Mouse (Mus musculus) urinary bladder, postnatal 10 days (tissue): ENCODE measurements around the gene Tssk6.

Experiments used
- DNase-seq: peaks from one replicate; pipeline ENCODE4 v3.0.0; 2022; ENCODE audit warnings: low spot score

Gene Tssk6

DNA sequence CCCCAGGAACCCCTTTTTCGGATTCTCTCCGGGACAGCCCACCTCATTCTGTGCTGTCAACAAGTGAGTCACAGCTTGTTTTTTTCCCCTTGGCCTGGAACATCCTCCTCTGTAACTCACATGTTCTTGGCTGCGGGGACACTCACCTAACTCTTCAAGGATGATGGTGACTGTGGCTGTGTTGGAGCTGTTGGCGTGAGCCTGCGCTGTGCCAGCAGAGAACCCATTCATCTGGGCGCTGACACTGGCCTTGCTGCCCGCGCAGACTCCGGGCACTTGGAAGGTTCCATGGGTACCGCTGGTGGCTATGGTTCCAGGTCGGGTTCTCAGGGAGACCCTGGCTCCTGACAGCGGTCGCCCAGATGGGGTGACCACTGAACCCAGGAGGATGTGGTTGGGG, 17.8 kb upstream of the Tssk6 start:
- DNase-seq = no peak

DNA sequence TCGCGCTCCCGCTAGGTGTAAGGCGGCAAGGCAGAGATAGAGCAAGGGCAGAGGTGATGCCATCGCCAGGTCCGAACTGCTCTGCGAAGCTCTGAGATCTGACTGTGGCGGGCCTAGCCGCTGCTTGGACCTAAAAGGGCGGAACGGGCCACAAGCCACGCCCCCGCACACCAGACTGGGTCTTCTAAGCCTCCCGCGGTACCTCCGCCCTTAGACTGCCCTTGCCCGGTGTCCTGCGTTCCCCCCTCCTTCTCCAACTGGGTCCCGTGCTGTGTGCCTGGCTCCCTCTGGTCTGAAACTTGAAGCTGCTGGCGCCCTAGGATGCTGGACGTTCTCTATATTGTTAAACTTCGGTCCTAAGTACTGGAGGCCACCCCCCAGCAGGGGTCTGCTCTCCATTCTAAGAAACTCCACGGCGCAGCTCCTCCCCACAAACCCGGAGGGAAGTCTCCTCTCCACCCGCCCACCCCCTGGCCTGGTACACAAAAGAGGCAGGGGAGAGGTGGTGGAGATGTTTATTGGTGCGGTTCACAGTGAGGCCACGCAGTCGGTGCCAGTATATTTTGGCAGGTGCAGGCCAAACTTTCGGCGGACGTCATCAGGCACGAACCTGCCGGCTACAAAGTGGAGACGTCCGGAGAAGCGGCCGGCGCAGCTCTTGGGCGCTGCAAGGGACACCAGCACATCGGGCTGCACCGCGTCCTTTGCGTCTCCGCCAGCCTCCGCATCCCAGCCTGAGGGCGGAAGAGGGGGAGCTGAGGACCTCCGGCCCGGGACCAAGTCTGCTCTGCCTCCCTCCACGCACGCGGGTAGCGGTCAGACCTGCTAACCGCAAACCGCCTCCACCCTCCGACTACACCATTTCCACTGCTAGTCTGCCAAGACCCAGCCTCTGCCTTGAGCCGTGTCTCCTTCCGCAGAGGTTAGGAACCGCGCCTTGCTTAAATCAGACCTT, 14.4 kb upstream of the Tssk6 start, which contains the start of gene Cilp2:
TSS of gene Cilp2 (minus strand) at position 399 of the 955 bp plus-strand sequence.
- DNase-seq = no peak

DNA sequence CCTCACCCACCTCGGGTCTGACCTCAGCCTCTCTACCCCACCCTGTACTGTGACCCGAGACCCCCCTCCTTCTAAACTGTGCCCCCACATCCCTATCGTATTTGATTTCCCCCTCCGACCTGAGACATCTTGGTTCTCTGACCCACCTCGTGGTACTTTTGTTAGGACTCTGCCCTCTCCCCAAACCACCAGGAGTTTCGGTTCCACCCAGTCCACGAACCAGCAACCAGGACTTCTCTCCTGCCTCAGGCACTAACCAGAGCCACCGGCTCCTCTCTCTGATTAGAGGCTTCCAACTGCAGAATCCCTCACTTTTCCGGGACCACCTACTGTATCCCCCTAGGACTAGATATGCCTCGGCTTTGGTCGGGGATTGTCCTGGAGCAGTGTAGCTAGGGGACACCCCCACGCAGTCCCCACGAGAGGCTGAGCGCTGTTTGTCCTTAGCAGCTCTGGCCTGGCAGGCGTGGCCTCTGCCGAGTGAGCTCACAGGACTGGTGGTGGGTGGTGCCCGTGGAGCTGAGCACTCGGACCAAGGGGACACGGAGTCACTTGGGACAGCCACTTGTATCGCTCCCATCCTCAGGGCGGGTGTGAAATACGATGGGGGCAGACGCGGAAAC, 13.6 kb upstream of the Tssk6 start:
- DNase-seq = no peak

DNA sequence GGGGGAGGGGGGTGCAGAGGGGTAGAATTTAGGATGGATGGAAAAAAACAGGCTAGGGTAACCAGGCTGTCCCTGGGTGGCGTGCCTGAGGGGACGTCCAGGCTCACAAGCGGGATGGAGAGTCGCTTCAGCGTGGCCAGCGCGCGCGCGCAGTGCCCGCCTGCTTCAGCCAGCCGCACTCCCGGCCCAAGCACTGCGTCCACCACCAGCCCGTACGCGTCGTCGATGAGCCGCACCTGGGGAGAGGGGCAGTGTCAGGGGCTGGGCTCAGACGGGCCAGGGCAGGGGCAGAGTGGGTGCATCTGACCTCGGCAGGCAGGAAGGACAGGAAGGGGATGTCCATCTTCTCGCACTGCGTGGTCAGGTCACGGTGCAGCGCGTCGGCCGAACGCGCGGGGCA, 13.1 kb upstream of the Tssk6 start:
- no peak for DNase-seq

DNA sequence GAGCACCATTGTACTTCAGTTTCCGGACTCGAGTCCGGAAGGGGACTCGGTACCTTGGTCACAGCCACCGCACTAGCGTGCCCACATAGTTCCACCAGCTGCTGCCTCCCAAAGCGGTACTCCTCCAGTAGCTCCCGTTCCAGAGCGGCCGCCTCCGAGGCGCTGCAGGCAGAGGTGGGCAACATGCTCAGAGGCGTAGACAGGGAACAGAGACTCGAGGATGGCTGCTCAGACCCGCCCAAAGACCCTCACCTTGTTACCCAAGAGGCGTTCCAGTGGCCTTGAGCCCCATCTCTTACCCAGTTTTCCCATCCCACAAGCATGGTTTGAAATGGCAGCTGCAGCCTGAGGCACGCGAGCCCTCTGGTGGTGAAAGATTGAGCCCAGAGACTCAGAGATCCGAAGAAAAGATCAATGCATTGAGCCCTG, 11.2 kb upstream of the Tssk6 start:
- no peak for DNase-seq

DNA sequence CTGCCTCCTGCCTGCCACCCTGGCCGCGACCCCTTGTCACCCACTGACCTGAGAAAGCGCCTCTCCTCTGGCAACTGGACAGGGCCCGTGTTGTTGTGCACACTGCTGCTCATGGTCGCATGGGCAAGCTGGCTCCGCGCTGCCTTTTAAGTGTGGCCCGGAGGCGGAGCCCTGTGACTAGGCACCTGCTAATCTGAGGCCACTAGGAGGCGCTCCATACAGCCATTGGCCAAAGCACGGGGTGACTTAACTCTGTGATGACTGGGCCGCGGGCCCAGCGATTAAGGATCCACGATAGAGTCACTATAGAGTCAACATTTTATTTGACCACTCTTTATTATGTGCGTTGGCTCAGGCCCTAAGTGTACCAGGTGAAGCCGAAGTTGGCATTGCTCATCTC, 8.1 kb upstream of the Tssk6 start:
- DNase-seq = no peak

DNA sequence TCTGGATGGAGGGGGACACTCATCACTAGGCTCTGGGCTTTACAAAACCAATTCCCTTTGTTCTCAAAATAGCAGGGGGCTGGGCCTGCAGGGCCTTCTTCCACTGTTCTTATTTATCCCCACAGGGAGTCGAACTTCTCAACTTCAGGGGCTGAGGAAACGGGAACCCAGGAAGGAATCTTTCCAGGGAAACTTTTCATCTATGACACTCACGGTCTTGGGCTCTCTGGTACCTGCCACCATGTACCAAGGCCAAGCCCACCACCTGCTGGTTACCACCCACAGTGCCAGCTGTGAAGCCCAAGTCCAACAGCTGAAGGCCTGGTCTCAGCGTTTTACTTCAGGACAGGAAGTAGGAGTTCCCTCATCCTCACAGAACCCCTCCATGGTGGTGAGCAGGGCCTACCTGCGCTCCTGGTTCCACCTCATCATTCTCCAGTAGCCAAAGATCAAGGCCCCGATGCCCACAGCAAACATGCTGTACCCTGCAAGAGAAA, 7.1 kb upstream of the Tssk6 start:
- DNase-seq = no peak

DNA sequence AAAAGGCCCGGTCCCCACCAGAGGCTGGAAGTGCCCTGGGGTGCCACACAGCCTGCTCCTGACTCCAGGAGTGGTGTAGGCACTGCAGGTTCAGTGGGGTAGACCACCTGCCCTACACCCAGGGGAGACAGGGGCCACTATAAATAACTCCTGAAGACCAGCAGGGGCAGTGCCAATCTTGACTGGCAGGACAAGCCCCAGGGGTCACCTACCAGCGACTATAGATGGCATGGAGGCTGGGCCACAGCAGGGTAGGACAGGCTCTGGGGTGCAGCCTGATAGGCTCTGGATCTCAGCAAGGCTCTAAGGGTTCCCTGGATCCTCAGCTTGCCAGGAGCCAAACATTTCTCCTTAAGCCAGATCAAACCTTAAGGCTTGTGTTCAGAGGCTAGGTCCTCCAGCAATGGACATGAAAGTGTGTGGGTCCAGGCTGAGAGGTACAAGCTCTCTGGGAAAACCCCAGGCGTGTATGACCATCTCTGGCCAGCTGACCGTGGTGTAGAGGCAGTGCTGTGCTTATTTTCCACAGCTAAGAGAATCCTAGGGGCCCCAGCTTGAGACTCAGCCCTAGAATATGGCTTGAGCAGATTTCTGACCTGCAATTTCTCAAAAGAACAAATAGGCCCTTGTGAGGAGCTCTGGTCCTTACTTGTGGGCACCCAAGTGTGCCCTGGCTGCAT, 6.1 kb upstream of the Tssk6 start:
- DNase-seq = no peak

DNA sequence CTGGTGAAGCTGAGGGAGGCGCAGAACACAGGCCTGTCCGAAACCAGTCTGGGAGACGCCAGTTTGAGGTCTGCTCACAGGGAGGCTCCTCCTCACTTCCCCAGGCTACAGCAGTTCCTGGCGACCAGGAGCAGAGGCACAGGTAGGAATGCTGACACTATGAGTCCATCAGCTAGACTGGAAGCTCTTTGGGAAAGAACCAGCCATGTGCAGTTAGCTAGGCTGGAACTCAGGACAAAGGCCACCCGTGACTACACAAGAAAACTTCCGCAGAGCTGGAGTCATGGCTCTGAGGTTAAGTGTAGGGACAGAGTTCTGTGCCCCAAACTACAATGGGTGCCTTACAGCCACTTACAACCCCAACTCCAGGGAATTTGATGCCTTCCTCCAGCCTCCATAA, 4.1 kb upstream of the Tssk6 start:
- DNase-seq = no peak

DNA sequence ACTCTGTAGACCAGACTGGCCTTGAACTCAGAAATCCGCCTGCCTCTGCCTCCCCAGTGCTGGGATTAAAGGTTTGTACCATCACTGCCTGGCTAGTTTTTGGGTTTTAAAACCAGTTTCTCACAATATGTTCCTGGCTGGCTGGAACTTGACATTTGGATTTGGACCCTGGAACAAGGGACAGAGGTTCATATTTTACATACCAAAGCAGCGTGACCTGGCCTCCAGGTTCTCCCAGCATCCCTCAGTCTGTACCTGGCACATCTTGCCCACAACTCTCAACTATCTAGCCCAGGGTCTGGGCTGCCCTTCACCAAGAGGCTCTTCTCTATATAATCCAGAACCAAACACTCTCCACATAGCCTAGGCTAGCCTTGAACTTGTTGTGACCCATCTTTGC, 2.1 kb upstream of the Tssk6 start:
- no peak for DNase-seq

DNA sequence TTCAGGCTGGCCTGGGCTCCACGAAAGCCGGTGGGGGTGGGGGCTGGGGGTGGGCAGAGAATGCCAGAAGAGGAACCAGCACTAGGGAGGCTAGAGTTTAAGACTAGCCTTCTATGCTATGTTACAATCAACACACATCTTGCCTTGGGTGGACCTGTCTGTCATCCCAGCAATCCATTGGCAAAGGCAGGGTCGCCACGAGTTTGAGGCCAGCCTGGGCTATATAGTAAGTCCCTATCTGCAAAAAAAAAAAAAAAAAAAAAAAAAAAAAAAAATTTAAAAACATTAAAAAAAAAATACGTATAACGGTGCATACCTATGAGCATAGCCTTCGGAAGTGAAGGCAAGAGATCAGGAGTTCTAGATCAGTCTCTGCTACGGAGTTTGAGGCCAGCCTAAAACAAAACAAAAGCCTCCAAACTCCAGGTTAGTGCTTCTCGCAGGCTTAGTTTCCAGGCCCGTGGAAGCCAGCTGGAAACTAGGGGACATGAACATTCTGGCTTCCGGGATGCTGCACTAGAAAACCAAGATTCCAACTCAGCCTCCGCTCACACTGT, 1.0 kb upstream of the Tssk6 start:
- DNase-seq = no peak

DNA sequence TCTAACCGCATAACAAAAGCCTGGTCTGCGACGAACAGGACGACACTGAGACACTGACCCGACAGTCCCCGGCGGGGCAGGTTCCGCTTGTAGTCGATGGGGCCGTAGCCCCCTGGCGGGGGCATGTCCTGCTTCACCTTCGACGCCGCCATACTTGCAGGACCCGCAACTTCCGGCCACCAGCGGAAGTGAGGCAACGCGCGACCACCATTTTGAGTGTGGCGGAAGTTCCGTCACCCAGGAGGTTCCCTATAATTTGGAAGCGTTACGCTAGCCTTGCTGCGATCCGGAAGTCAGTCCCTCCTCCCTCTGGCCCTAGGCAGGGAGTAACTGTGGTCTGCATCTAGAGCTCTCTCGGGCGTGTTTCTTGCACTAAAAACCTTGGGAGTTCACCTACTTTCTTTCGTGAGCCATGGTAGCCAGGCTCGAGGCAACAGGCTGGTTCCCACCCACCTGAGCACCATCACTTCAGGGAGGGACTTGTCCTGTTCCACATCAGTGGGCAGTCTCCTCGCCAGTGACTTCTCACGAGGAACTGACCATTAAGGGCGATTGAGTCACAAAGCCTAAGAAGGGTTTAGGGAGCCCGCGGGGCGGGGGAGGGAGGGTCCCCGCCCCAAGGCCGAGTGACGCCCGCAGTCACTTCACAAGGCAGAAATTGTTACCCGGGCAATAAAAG, 361 bp upstream of the Tssk6 start:
- peak; percentile 89 for DNase-seq

DNA sequence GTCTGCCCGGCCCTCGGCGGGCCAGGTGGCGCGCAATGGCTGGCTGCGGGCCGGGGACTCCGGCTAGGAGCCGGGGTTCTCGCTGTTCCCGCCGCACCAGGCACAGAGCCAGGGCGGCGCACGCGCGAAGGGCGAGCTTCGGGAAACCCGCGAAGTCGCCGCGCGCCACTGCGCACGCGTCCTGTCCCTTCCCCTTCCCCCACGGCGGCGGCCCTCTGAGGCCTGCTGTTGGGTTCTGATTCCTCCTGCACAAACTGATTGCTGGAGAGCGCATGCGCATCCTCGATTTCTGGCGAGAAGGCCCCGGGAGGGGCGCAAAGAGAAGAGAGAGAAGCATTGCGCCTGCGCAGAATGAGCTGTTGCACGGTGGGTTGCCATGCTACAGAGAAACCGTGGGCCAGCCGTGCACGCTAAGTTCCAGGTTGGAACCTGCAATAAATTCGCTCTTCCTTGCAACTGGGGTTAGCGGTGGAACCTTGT, 1.1 kb downstream of the Tssk6 start:
- DNase-seq = peak; percentile 96

DNA sequence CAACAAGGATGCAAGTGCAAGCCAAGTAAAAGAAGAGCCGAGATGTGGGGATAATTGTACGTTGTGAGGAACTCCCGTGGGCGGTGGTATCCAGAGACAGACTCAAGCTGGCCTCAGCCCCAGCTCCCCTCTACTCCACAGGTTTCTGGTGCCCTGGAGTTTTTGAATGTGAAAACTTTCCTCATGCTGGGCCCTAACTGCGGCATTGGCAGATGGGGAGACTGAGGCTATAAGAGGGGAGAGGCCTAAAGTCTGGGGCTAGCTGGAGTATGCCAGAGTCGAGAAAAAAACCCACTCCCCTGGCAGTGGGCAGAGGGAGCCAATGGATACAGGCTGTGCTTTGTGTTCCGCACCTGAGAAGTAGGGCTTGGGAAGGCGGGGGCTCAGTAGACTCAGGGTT, 2.1 kb downstream of the Tssk6 start:
- DNase-seq = no peak

DNA sequence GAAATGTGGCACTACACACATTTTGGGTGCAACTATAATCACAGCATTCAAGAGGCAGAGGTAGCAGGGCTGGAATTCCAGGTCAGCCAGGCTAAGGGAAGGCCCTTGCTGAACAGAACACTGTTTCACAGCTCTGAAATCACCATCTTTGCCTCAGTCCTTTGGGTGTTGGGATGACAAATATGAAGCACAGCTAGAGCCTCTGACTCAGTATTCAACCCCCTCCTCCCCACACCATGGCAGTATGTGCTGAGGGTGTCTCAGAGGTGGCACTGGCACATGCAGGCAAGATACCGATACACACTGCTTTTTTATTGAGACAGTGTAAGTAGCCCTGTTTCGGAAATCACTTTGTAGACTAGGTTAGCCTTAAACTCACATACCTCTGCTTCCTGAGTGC, 4.3 kb downstream of the Tssk6 start:
- no peak for DNase-seq

DNA sequence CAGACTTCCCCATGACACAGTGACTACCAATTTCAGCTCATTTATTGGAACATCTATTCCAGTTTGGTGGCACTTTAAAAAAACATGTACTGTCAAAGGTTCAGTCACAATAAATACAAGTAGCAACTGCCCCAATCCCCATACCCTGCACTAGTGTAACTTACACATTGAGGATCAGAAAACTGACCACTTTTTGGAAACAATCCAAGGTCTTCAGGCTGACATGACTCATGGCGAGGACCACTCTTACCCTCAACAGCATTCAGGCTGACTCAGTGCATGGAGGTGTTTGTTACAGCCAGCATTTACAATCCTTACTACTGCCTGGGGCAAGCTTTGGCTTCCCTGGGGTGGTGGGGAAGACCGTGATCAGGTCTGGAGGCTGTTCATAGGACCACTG, 5.1 kb downstream of the Tssk6 start:
- no peak for DNase-seq

DNA sequence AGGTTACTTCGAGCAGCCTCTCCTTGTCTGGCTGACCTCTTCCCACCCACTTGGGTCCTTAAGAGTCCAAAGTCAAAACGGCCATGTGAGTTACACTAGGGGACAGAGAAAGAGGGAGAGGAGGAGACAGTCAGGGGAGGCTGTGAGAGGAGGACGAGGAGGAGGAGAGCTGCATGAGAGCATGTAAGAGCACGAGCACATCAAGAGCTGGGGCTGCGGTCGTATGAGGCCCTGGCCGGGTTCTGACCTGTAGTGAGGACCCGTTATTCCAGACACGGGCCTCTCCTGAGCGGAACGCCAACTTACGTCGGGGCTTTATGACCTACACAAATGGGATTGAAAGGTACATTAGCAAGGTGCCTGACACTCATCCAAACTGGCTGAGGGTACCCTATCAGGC, 9.9 kb downstream of the Tssk6 start:
- no peak for DNase-seq

DNA sequence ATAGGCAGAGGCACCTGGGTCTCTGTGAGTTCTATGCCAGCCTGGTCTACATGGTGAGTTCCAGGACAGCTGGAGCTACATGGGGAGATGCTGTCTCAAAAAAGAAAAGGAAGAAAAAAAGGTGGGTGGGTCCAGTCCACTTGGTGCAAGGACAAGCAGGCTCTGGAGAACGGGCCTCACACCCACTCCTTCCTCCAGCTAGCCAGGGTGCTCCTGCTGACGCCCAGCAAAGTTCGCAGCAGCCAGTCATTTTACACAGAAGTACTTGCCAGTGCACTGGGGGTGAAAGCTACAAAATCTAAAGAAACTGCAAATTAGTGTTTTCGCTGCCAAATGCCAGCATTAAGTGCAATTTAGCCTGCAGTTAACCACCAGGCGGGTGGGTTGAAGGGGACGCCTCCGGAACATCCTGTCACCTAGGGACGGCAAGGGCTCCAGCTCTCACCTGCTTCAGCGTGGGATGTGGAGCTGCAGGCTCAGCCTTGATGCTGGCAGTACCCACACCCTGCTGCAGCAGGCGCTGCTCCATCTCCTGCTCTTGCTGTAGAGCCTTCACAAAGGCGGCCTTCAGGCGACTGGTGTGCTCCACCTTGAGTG, 10.6 kb downstream of the Tssk6 start:
- no peak for DNase-seq

DNA sequence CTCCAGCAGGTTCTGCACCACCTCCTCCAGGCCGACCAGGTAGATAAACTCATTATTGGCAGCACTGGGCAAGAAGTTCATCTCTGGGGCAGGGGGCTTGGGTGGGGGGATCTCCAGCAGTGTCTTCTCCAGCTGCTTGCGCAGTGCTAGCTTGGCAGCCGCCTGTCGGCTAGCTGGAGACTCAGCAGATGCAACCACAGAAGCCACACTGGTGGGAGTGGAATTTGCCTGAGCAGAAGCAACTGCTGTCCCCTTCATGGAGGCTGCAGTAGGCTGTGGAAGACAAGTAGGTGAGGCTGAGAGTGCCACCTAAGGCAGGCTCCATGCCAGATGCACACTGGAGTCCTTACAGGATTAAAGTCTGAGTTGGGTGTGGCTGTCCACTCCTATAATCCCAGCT, 12.5 kb downstream of the Tssk6 start:
- DNase-seq = no peak

DNA sequence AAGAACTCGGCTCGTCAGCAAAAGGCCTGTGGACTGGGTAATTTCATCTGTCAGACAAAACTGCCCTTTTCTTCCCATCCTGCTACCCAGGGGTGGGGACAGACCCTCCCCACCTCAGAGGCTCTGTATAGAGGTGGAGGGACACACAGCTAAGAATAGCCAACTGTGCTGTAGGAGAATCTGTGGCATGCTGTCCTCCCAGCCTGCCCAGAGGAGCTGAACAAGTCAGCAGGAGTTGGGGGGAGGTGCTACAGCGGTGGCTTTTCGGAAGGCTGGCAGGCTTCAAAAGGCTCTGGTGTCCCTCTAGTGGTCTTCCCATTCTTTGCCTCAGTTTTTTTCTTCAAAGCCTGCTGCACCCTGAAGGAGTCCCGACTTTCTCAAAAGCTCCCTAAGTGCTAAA, 13.8 kb downstream of the Tssk6 start:
- DNase-seq = no peak

DNA sequence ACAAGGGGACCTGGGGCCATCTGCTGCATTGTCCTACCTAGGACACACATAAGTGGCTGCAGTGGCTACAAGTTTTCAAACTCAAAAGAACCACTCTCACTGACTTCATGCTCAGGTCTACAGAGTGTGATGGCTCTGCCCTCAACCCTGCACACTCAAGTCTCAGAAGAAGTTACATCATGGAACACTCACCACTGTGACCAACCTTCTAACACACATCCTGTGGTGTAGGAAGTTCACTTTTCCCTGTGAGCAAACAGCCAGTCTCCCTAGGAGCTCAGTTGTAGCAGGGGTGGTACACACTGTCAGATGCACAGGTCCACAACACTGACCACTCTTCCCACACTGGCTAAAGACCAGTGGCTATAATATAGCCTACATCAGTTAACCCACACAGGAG, 16.5 kb downstream of the Tssk6 start:
- DNase-seq = no peak
